Mouse (Mus musculus) 416B (cell line): ENCODE measurements at regions not wholly inside any gene's neighbourhood (a gene's known extent, or its start where the extent isn't known, plus 50 kb on each side); places are given as distances from the start of the nearest gene placed in this dataset.

Experiments used
- DNase-seq: peaks from one replicate; pipeline ENCODE4 v3.0.0; 2011; ENCODE audit warnings: low read depth

- DNase-seq: no peak
Measured at GRCm38 (mm10) chr9:81726542-81726941, 92.9 kb upstream of the Htr1b start.

- no peak for DNase-seq
Measured at GRCm38 (mm10) chr9:81720103-81720502, 86.5 kb upstream of the Htr1b start.

- DNase-seq: peak; percentile 45
Measured at GRCm38 (mm10) chr9:81716980-81717868, 83.6 kb upstream of the Htr1b start.

- DNase-seq: peak; percentile 25
Measured at GRCm38 (mm10) chr9:81691351-81691750, 57.7 kb upstream of the Htr1b start.

- DNase-seq: peak; percentile 91
Measured at GRCm38 (mm10) chr9:81689744-81690143, 56.1 kb upstream of the Htr1b start.
